Mouse (Mus musculus): ENCODE measurements around the gene Gprc5d. TPM values are rescaled to one million over a fixed set of nuclear protein-coding genes. Genes with fewer than 3 reads are reported as not detected.

Gene Gprc5d
- polyA plus RNA-seq, 1 experiment from 2014 or later, result not detected

DNA sequence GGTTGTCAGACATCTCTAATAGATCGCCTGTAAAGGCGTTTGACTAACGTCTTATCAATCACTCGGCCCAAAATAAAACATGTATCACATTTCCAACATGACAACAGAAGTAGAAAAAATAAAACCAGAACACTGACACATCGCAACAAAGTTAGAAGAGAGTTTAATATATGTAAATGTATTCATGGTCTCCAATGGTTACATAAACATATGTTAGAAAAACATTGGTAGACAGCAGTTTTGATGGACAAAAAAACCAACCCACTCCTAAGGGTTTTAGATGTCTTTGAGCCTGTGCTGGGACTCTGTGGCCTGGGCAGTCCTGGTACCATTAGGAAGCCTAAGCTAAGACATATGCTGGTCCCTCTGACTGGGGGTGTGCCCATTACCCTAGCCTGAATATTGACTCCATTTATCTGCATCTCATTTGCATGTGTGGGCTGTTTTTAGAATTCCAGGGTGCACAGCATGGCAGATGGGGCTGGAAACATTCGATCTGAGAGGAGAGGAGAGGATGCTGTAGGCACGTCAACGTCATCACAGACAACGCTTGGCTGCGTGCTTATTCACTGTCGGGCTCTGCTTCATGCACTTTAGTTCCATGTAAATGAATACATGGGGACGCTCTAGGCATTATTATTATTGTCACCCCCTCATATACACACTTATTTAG lies 25.1 kb downstream of the Gprc5d start:
- WGBS, result 91% methylated on average over 12 of the region's 12 CpGs
- ATAC-seq (replicated peaks; ENCODE audit: low FRiP score), result no peak
- Histone ChIP-seq H3K4me1 (replicated peaks; ENCODE audit: control insufficient read depth, insufficient read depth, low read length) (no peaks in the 10 kb centered on the region), H3K4me3 (ENCODE audit: low read depth, low read length) (no peak overlapping the region), H3K9ac (ENCODE audit: low read length) (no peak overlapping the region), H3K27me3 (ENCODE audit: control insufficient read depth, insufficient read depth, low read length) (no peaks in the 10 kb centered on the region), H3K27ac (ENCODE audit: low read depth, low read length) (no peak overlapping the region), H3K4me2 (ENCODE audit: low read depth, low read length, severe bottlenecking) (no peak overlapping the region), H3K36me3 (ENCODE audit: control insufficient read depth, insufficient read depth, low read length) (no peaks in the 10 kb centered on the region), H3K9me3 (ENCODE audit: control insufficient read depth, low read length) (no peaks in the 10 kb centered on the region)
- DNase-seq (ENCODE audit: low spot score), result no peak

- H3K27ac ChIP-seq (ENCODE audit: low read depth, low read length), result no peak overlapping the region
- no peak overlapping the region for H3K4me2 ChIP-seq (ENCODE audit: low read depth, low read length, severe bottlenecking)
- H3K4me1 ChIP-seq (replicated peaks; ENCODE audit: control insufficient read depth, insufficient read depth, low read length), result no peaks in the 10 kb centered on the region
- no peak overlapping the region for H3K9ac ChIP-seq (ENCODE audit: low read length)
- H3K36me3 ChIP-seq (ENCODE audit: control insufficient read depth, insufficient read depth, low read length), result no peaks in the 10 kb centered on the region
- 83% methylated on average over 4 of the region's 4 CpGs for WGBS
- H3K9me3 ChIP-seq (ENCODE audit: control insufficient read depth, low read length), result no peaks in the 10 kb centered on the region
- no peak for DNase-seq (ENCODE audit: low spot score)
- no peaks in the 10 kb centered on the region for H3K27me3 ChIP-seq (ENCODE audit: control insufficient read depth, insufficient read depth, low read length)
- no peak for ATAC-seq (replicated peaks; ENCODE audit: low FRiP score)
- no peak overlapping the region for H3K4me3 ChIP-seq (ENCODE audit: low read depth, low read length)
Measured at GRCm38 (mm10) chr6:135090661-135091060, 27.4 kb downstream of the Gprc5d start.

DNA sequence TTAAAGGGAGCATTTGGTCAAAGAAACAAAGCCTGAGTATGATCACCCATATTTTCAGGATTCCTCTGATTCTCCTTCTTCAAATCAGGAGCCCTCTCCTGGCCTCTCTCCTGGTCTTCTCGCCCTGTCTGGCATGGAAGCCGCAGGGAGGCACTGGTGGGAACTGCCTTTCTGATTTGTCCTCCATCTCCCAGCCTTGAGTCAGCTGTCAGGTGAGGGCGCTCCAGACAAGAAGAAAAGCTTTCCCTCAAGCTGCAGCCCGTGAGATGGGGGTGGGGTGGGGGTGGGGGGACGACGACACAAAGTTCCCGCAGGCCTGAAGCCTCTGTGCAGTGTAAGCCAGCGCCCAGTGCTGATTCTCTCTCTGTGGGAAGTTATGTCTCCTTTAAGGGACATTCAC lies 28.3 kb downstream of the Gprc5d start:
- Histone ChIP-seq H3K27me3 (ENCODE audit: control insufficient read depth, insufficient read depth, low read length) (no peaks in the 10 kb centered on the region), H3K36me3 (ENCODE audit: control insufficient read depth, insufficient read depth, low read length) (no peaks in the 10 kb centered on the region), H3K4me3 (ENCODE audit: low read depth, low read length) (no peak overlapping the region), H3K27ac (ENCODE audit: low read depth, low read length) (no peak overlapping the region), H3K9ac (ENCODE audit: low read length) (no peak overlapping the region), H3K9me3 (ENCODE audit: control insufficient read depth, low read length) (no peaks in the 10 kb centered on the region), H3K4me1 (replicated peaks; ENCODE audit: control insufficient read depth, insufficient read depth, low read length) (no peaks in the 10 kb centered on the region), H3K4me2 (ENCODE audit: low read depth, low read length, severe bottlenecking) (no peak overlapping the region)
- ATAC-seq (replicated peaks; ENCODE audit: low FRiP score) (no peak), DNase-seq (ENCODE audit: low spot score) (no peak)
- WGBS, result 17% methylated on average over 8 of the region's 8 CpGs

DNA sequence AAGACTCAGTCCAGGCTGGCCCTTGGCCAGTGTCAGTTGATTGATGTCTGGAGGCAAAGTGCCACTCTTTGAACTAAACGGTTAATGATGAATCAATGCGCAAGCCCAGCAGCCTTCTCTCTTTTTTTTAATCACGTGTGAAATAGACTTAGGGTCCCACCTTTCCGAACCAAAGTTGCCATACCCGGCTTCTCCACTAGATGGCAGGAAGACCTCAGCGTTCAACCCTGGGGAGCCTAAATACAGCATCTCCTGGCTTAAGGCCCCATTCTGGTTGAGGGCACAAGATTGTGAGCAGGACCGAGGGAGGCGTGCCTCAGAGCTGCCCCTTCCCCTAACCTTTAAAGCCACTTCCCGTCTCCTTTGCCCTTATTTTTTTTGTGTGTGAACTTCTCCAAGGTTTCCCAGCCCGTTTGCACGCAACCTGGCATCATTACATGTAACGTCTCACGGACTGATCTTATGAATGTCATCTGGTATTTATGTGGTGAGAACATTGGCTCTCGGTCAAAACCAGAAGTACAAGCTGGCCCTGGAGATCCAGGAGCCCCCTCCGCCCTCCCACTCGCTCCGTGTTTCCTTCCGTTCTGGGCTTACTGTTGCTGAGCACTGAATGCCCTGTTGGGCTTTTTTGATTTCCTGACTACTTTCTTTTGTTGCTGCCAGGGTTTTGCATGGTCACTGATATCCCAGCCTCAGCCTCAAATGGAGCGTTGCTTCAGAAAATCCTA lies 30.2 kb downstream of the Gprc5d start:
- peak; percentile 90 for DNase-seq (ENCODE audit: low spot score)
- WGBS, result 33% methylated on average over 19 of the region's 19 CpGs
- no peak overlapping the region for H3K4me2 ChIP-seq (ENCODE audit: low read depth, low read length, severe bottlenecking)

DNA sequence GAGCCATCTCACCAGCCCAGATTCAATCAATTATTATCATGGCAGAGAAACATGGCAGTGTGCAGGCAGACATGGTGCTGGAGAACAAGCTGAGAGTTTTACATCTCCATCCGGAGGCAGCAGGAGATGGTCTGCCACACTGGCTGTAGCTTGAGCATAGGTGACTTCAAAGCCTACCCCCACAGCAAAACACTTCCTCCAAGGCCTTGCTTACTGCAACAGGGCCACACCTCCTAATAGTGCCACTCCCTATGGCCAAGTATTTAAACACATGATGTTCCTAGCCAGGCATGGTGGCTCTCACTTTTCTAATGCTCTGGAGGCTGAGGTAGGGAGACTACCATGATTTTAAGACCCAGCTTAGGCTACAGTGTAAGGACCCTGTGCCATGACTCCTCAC lies 32.4 kb downstream of the Gprc5d start:
- H3K9ac ChIP-seq (ENCODE audit: low read length), result no peak overlapping the region
- H3K27ac ChIP-seq (ENCODE audit: low read depth, low read length), result no peak overlapping the region
- H3K4me1 ChIP-seq (replicated peaks; ENCODE audit: control insufficient read depth, insufficient read depth, low read length), result no peaks in the 10 kb centered on the region
- WGBS, result 100% methylated on average over 1 of the region's 1 CpGs
- ATAC-seq (replicated peaks; ENCODE audit: low FRiP score) (no peak), DNase-seq (ENCODE audit: low spot score) (no peak)
- H3K9me3 ChIP-seq (ENCODE audit: control insufficient read depth, low read length), result no peaks in the 10 kb centered on the region
- no peak overlapping the region for H3K4me3 ChIP-seq (ENCODE audit: low read depth, low read length)
- no peaks in the 10 kb centered on the region for H3K36me3 ChIP-seq (ENCODE audit: control insufficient read depth, insufficient read depth, low read length)
- no peak overlapping the region for H3K4me2 ChIP-seq (ENCODE audit: low read depth, low read length, severe bottlenecking)
- H3K27me3 ChIP-seq (ENCODE audit: control insufficient read depth, insufficient read depth, low read length), result no peaks in the 10 kb centered on the region

More for the DNA sequence above, 30.2 kb downstream of the Gprc5d start:
- Histone ChIP-seq H3K27me3 (ENCODE audit: control insufficient read depth, insufficient read depth, low read length) (no peaks in the 10 kb centered on the region), H3K36me3 (ENCODE audit: control insufficient read depth, insufficient read depth, low read length) (no peaks in the 10 kb centered on the region), H3K4me1 (replicated peaks; ENCODE audit: control insufficient read depth, insufficient read depth, low read length) (no peaks in the 10 kb centered on the region), H3K9ac (ENCODE audit: low read length) (no peak overlapping the region), H3K4me3 (ENCODE audit: low read depth, low read length) (no peak overlapping the region), H3K27ac (ENCODE audit: low read depth, low read length) (no peak overlapping the region), H3K9me3 (ENCODE audit: control insufficient read depth, low read length) (no peaks in the 10 kb centered on the region)
- ATAC-seq (replicated peaks; ENCODE audit: low FRiP score), result peak; percentile 78

GRCm38 (mm10) chr6:135083991-135084502 lies 34.0 kb downstream of the Gprc5d start:
- WGBS, result 70% methylated on average over 10 of the region's 10 CpGs
- Histone ChIP-seq H3K4me2 (ENCODE audit: low read depth, low read length, severe bottlenecking) (no peak overlapping the region), H3K9me3 (ENCODE audit: control insufficient read depth, low read length) (no peaks in the 10 kb centered on the region), H3K36me3 (ENCODE audit: control insufficient read depth, insufficient read depth, low read length) (no peaks in the 10 kb centered on the region), H3K4me1 (replicated peaks; ENCODE audit: control insufficient read depth, insufficient read depth, low read length) (no peaks in the 10 kb centered on the region), H3K9ac (ENCODE audit: low read length) (no peak overlapping the region), H3K4me3 (ENCODE audit: low read depth, low read length) (no peak overlapping the region), H3K27ac (ENCODE audit: low read depth, low read length) (no peak overlapping the region), H3K27me3 (ENCODE audit: control insufficient read depth, insufficient read depth, low read length) (no peaks in the 10 kb centered on the region)
- ATAC-seq (replicated peaks; ENCODE audit: low FRiP score) (no peak), DNase-seq (ENCODE audit: low spot score) (no peak)

- Histone ChIP-seq H3K4me2 (ENCODE audit: low read depth, low read length, severe bottlenecking) (no peak overlapping the region), H3K9ac (ENCODE audit: low read length) (no peak overlapping the region), H3K4me3 (ENCODE audit: low read depth, low read length) (no peak overlapping the region), H3K36me3 (ENCODE audit: control insufficient read depth, insufficient read depth, low read length) (no peaks in the 10 kb centered on the region), H3K4me1 (replicated peaks; ENCODE audit: control insufficient read depth, insufficient read depth, low read length) (no peaks in the 10 kb centered on the region), H3K9me3 (ENCODE audit: control insufficient read depth, low read length) (no peaks in the 10 kb centered on the region), H3K27ac (ENCODE audit: low read depth, low read length) (no peak overlapping the region), H3K27me3 (ENCODE audit: control insufficient read depth, insufficient read depth, low read length) (no peaks in the 10 kb centered on the region)
- ATAC-seq (replicated peaks; ENCODE audit: low FRiP score), result no peak
- DNase-seq (ENCODE audit: low spot score), result no peak
- 46% methylated on average over 12 of the region's 12 CpGs for WGBS
Measured at GRCm38 (mm10) chr6:135078420-135078819, 39.7 kb downstream of the Gprc5d start.

DNA sequence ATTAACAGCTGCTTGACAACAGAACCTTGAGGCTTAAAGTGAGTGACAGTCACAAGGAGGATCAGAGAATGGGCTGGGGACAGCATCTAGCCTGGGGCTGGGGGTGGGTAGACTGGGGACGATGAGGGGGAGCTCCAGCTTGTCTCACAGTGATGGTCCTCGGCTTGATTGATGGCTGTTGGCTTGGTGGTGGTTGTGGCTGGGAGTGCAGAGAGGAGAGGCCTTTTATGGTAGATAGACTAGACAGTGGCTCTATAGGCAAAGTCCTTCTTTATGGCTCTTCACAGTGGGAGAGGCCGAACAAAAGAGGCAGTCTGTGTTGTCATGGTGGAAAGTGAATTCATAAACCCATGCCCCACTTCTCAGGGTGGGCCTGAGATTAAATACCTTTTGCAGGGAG lies 41.9 kb downstream of the Gprc5d start:
- no peak overlapping the region for H3K27ac ChIP-seq (ENCODE audit: low read depth, low read length)
- H3K36me3 ChIP-seq (ENCODE audit: control insufficient read depth, insufficient read depth, low read length), result no peaks in the 10 kb centered on the region
- no peaks in the 10 kb centered on the region for H3K9me3 ChIP-seq (ENCODE audit: control insufficient read depth, low read length)
- no peak overlapping the region for H3K9ac ChIP-seq (ENCODE audit: low read length)
- no peak overlapping the region for H3K4me2 ChIP-seq (ENCODE audit: low read depth, low read length, severe bottlenecking)
- DNase-seq (ENCODE audit: low spot score), result no peak
- H3K4me1 ChIP-seq (replicated peaks; ENCODE audit: control insufficient read depth, insufficient read depth, low read length), result no peaks in the 10 kb centered on the region
- 58% methylated on average over 3 of the region's 3 CpGs for WGBS
- ATAC-seq (replicated peaks; ENCODE audit: low FRiP score), result no peak
- H3K4me3 ChIP-seq (ENCODE audit: low read depth, low read length), result no peak overlapping the region
- no peaks in the 10 kb centered on the region for H3K27me3 ChIP-seq (ENCODE audit: control insufficient read depth, insufficient read depth, low read length)

Measured in forebrain, embryonic 11.5 days (tissue).